Mouse (Mus musculus) erythroblast, embryonic 14.5 days (primary cell): ENCODE data around the gene Fastkd1. TPM values are rescaled to one million over a fixed set of nuclear protein-coding genes. Genes with fewer than 3 reads are reported as not detected.
"Not testable (repeated sequence)": the region's sequence is repeated elsewhere in the genome, so short reads cannot be mapped to it uniquely, and the experiment has no call there.

Source experiments
- H3K27me3 ChIP-seq: 2 replicates; pipeline ENCODE4 v1.6.1; 2012; ENCODE audit warnings: inconsistent platforms; ENCODE audit not compliant: control insufficient read depth
- H3K36me3 ChIP-seq: 2 replicates; pipeline ENCODE4 v1.6.1; 2012; ENCODE audit warnings: mild to moderate bottlenecking, inconsistent platforms; ENCODE audit not compliant: control insufficient read depth
- H3K4me1 ChIP-seq: 2 replicates; pipeline ENCODE4 v1.6.1; 2012; ENCODE audit warnings: inconsistent platforms; ENCODE audit not compliant: control insufficient read depth
- H3K4me3 ChIP-seq: replicated peaks from 2 replicates; pipeline ENCODE3; 2012; ENCODE audit warnings: moderate library complexity, mild to moderate bottlenecking, inconsistent platforms
- H3K9me3 ChIP-seq: 2 replicates; pipeline ENCODE4 v1.6.1; 2012; ENCODE audit warnings: low read length, inconsistent platforms, mixed read lengths; ENCODE audit not compliant: control insufficient read depth
- GATA1 ChIP-seq: IDR thresholded peaks from 2 replicates; pipeline ENCODE4 v1.6.1; 2012; ENCODE audit warnings: low read length, inconsistent platforms, mixed read lengths
- TAL1 ChIP-seq: IDR thresholded peaks from 3 replicates; pipeline ENCODE4 v1.6.1; 2012; ENCODE audit warnings: low read length, inconsistent platforms, mixed read lengths
- polyA plus RNA-seq: library from polyadenylated mRNA; stranded (reverse); fragments of >175 nt; gene quantifications from 2 replicates; pipeline ENCODE4 v1.2.3, GENCODE M21; 2012

Fastkd1 gene
- polyA plus RNA-seq, 1 experiment = not detected

DNA sequence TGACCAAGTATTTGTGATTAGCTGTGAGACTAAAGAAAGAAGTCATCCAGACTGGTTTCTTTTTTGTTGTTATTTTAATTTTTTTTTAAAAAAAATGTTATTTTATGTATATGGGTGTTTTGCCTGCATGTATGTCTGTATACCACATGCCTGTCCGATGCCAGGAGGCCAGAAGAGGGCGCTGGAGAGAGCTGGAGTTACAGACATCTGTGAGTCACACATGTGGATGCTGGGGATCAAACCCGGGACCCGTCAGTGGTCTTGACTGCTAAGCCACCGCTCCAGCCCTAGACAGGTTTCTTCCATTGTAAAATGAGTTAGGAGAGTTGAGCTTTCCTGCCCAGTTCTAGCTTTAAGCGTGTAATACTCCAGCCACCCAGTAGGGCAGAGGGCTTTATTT, 33.3 kb downstream of the Fastkd1 start:
- TF ChIP-seq TAL1 (no peak), GATA1 (no peak)
- Histone ChIP-seq H3K4me3 (no peak overlapping the region), H3K4me1 (no peaks in the 10 kb centered on the region), H3K36me3 (no peaks in the 10 kb centered on the region), H3K9me3 (no peaks in the 10 kb centered on the region), H3K27me3 (no peaks in the 10 kb centered on the region)

DNA sequence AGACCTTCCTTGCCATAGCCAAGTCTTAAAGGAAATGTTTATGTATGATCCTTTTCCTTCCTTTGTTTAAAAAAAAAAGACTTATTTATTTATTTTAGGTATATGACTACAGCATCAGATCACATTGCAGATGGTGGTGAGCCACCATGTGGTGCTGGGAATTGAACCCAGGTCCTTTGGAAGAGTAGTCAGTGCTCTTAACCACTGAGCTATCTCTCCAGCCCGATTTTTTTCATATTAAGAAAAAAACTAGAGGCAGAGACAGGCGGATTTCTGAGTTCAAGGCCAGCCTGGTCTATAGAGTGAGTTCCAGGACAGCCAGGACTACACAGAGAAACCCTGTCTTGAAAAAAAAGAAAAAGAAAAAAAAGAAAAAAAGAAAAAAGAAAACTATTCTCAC, 36.1 kb downstream of the Fastkd1 start:
- not testable (repeated sequence) for H3K9me3 ChIP-seq, H3K27me3 ChIP-seq, H3K36me3 ChIP-seq, H3K4me3 ChIP-seq, H3K4me1 ChIP-seq

- H3K27me3 ChIP-seq = no peaks in the 10 kb centered on the region
- TF ChIP-seq TAL1 (no peak), GATA1 (no peak)
- no peaks in the 10 kb centered on the region for H3K36me3 ChIP-seq
- no peaks in the 10 kb centered on the region for H3K9me3 ChIP-seq
- H3K4me3 ChIP-seq = no peak overlapping the region
- no peaks in the 10 kb centered on the region for H3K4me1 ChIP-seq
These were observed 36.6 kb downstream of the Fastkd1 start for GRCm38 (mm10) chr2:69676713-69677112.

GRCm38 (mm10) chr2:69675266-69675665, 38.0 kb downstream of the Fastkd1 start:
- no peak overlapping the region for H3K4me3 ChIP-seq
- no peaks in the 10 kb centered on the region for H3K4me1 ChIP-seq
- no peaks in the 10 kb centered on the region for H3K36me3 ChIP-seq
- no peaks in the 10 kb centered on the region for H3K27me3 ChIP-seq
- TF ChIP-seq TAL1 = no peak
- no peak for TF ChIP-seq GATA1
- no peaks in the 10 kb centered on the region for H3K9me3 ChIP-seq

DNA sequence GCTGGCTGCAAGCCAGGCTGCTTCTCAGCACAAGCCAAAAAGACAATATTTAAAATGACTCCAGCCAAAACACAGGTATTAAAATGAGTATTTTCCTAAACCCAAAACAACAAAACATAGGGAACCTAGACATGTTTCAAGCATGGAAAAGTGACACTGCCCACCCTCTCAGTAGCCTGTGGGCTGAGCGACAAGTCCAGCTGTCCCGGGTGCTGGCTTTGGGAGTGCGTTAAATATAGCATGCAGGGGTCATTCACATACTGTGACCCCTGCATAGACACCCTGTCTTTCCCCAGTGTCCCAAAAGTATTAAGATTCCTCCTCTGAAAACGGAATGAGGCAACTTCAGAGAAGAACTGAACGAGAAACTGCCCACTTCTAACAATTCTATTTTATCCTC, 39.6 kb downstream of the Fastkd1 start:
- Histone ChIP-seq H3K9me3 (no peaks in the 10 kb centered on the region), H3K36me3 (no peaks in the 10 kb centered on the region), H3K27me3 (no peaks in the 10 kb centered on the region), H3K4me1 (no peaks in the 10 kb centered on the region), H3K4me3 (no peak overlapping the region)
- TF ChIP-seq GATA1 (no peak), TAL1 (no peak)

DNA sequence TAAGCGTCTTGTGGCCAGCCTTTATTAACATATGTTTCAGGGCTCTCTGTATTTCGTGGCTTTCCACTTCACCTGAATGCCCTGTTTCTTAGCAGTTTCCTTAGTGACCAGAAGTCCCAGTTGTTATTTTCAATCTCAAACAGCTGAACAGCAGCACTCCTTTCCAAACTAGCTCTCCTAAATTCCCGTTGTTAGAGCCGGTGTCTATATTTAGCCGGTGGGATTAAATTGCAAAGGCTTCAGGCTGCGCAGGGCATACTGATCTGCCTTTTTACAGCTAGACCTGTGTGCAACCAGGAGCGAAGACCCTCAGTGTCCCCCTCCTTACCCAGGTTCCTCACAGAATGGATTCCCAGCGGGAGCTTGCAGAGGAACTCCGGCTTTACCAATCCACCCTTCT, 43.5 kb downstream of the Fastkd1 start, which contains the start of gene Klhl41:
TSS of gene Klhl41 (plus strand) at position 268 of the 400 bp plus-strand sequence.
- H3K36me3 ChIP-seq = no peaks in the 10 kb centered on the region
- TF ChIP-seq GATA1 (no peak), TAL1 (no peak)
- no peaks in the 10 kb centered on the region for H3K9me3 ChIP-seq
- no peaks in the 10 kb centered on the region for H3K4me1 ChIP-seq
- no peak within 1 kb of the TSS for H3K4me3 ChIP-seq
- no peaks in the 10 kb centered on the region for H3K27me3 ChIP-seq

- TF ChIP-seq GATA1 = no peak
- TF ChIP-seq TAL1 = no peak
- Histone ChIP-seq H3K4me3 (no peak overlapping the region), H3K9me3 (no peaks in the 10 kb centered on the region), H3K36me3 (no peaks in the 10 kb centered on the region), H3K4me1 (no peaks in the 10 kb centered on the region), H3K27me3 (no peaks in the 10 kb centered on the region)
These were observed 44.9 kb downstream of the Fastkd1 start for GRCm38 (mm10) chr2:69668414-69668813.

DNA sequence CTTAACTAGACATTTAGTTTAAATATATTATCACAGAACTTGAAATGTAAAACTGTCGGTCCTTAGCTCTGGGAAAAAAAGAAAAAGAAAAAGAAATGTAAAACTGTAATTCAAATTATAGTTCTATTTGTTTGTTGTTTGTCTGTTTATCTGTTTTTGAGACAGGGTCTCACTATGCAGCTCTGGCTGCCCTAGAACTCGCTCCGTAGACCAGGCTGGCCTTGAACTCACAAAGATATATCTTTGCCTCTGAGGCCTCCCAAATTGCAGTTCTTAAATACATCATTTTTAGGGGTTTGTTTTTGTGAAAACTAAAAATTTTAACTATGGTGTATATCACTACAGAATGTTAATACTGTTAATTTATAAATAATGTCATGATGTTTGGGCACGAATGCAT, 45.7 kb downstream of the Fastkd1 start:
- Histone ChIP-seq H3K4me3 (no peak overlapping the region), H3K36me3 (no peaks in the 10 kb centered on the region), H3K4me1 (no peaks in the 10 kb centered on the region), H3K27me3 (no peaks in the 10 kb centered on the region), H3K9me3 (no peaks in the 10 kb centered on the region)
- no peak for TF ChIP-seq TAL1
- TF ChIP-seq GATA1 = no peak

GRCm38 (mm10) chr2:69663827-69664476, 49.4 kb downstream of the Fastkd1 start:
- Histone ChIP-seq H3K27me3 (no peaks in the 10 kb centered on the region), H3K4me1 (no peaks in the 10 kb centered on the region), H3K36me3 (no peaks in the 10 kb centered on the region), H3K4me3 (no peak overlapping the region), H3K9me3 (no peaks in the 10 kb centered on the region)
- TF ChIP-seq TAL1 = no peak
- no peak for TF ChIP-seq GATA1

- no peaks in the 10 kb centered on the region for H3K36me3 ChIP-seq
- H3K4me1 ChIP-seq = no peaks in the 10 kb centered on the region
- no peak overlapping the region for H3K4me3 ChIP-seq
- H3K27me3 ChIP-seq = no peaks in the 10 kb centered on the region
- TF ChIP-seq GATA1 (no peak), TAL1 (no peak)
- no peaks in the 10 kb centered on the region for H3K9me3 ChIP-seq
These were observed 54.0 kb downstream of the Fastkd1 start for GRCm38 (mm10) chr2:69659326-69659725.
